Mouse (Mus musculus): ENCODE data around the gene Tm4sf5. TPM values are rescaled to one million over a fixed set of nuclear protein-coding genes. Genes with fewer than 3 reads are reported as not detected.

The Tm4sf5 gene
- polyA plus RNA-seq, 1 experiment from 2014 or later = 5.6 TPM

DNA sequence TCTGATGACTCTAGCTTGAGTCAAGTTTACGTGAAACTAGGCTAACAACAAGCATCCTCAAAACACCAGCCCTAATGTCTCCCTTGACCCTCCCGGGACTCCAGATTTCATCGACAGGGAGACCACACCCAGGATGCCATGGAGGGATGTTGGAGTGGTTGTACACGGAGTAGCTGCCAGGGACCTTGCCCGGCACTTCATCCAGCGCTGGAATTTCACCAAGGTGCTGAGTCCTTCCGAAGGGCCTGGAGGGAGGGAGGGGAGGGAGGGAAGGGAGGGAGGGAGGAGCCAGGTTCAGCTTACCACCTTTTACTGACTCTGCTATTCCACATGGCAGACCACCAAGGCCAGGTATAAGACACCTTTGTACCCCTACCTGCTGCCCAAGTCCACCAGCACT is 48.9 kb downstream of the Tm4sf5 start:
- Histone ChIP-seq H3K27ac (ENCODE audit: low read length) (no peak overlapping the region), H3K4me2 (ENCODE audit: low read depth, low read length) (no peak overlapping the region), H3K4me3 (ENCODE audit: low read length) (no peak overlapping the region), H3K9ac (ENCODE audit: low read length) (no peak overlapping the region), H3K9me3 (replicated peaks; ENCODE audit: control insufficient read depth, low read length) (no peaks in the 10 kb centered on the region), H3K27me3 (ENCODE audit: control insufficient read depth, insufficient read depth, low read length) (no peaks in the 10 kb centered on the region), H3K4me1 (ENCODE audit: control insufficient read depth, insufficient read depth, low read length) (no peaks in the 10 kb centered on the region), H3K36me3 (ENCODE audit: control insufficient read depth, insufficient read depth) (peaks cover 14% of the 10 kb centered on the region; the same call in 1 of the 2 replicates)
- 46% methylated on average over 6 of the region's 7 CpGs for WGBS
- no peak for ATAC-seq (replicated peaks; ENCODE audit: extremely low read depth, insufficient read depth, low FRiP score)

DNA sequence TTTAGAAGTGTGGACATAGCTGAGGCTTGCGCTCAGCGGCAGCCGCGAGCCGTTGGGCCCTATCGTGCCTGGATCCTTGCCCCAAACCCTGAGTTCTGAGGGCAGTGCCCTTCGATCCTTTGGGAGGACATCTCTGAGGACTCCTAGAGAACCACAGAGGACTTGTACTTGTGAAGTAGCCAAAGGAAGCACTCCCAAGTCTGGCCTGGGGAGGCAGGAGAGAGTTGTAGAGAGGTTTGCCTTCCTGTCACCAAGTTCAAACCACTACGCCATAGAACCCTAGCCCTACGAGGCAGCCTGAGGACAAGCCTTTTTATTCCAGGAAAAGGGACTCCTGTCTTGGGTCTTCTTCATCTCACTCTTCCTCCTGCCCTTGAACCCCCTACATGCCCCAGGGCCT is 52.5 kb downstream of the Tm4sf5 start:
- H3K4me2 ChIP-seq (ENCODE audit: low read depth, low read length) = no peak overlapping the region
- H3K27me3 ChIP-seq (ENCODE audit: control insufficient read depth, insufficient read depth, low read length) = no peaks in the 10 kb centered on the region
- no peak overlapping the region for H3K4me3 ChIP-seq (ENCODE audit: low read length)
- ATAC-seq (replicated peaks; ENCODE audit: extremely low read depth, insufficient read depth, low FRiP score) = no peak
- H3K27ac ChIP-seq (ENCODE audit: low read length) = no peak overlapping the region
- 88% methylated on average over 9 of the region's 9 CpGs for WGBS
- H3K36me3 ChIP-seq (ENCODE audit: control insufficient read depth, insufficient read depth) = peaks cover 14% of the 10 kb centered on the region; the same call in 1 of the 2 replicates
- H3K4me1 ChIP-seq (ENCODE audit: control insufficient read depth, insufficient read depth, low read length) = peaks cover 5% of the 10 kb centered on the region
- H3K9ac ChIP-seq (ENCODE audit: low read length) = no peak overlapping the region
- no peaks in the 10 kb centered on the region for H3K9me3 ChIP-seq (replicated peaks; ENCODE audit: control insufficient read depth, low read length)

Other genes with a start within 250 kb of the Tm4sf5 start
- 3.5 and 4.2 TPM in 2 replicates for gene Alox12, start 249.9 kb upstream of the Tm4sf5 start, polyA plus RNA-seq (2015; fragmentation: Nextera tagmentation; extraction: Ambion mirVana)
- gene Alox12e, start 182.6 kb upstream of the Tm4sf5 start, polyA plus RNA-seq (2015; fragmentation: Nextera tagmentation; extraction: Ambion mirVana) = 2.8 and 7.2 TPM in 2 replicates
- gene Alox15, start 153.2 kb upstream of the Tm4sf5 start, polyA plus RNA-seq (2015; fragmentation: Nextera tagmentation; extraction: Ambion mirVana) = 0.56 and 1.1 TPM in 2 replicates
- 22.1 and 22.5 TPM in 2 replicates for gene Pelp1, start 95.2 kb upstream of the Tm4sf5 start, polyA plus RNA-seq (2015; fragmentation: Nextera tagmentation; extraction: Ambion mirVana)
- 9.5 and 11.7 TPM in 2 replicates for gene Arrb2, start 72.6 kb upstream of the Tm4sf5 start, polyA plus RNA-seq (2015; fragmentation: Nextera tagmentation; extraction: Ambion mirVana)
- 25.2 and 27.8 TPM in 2 replicates for gene Med11, start 53.3 kb upstream of the Tm4sf5 start, polyA plus RNA-seq (2015; fragmentation: Nextera tagmentation; extraction: Ambion mirVana)
- gene Zmynd15, start 45.8 kb upstream of the Tm4sf5 start, polyA plus RNA-seq (2015; fragmentation: Nextera tagmentation; extraction: Ambion mirVana) = 1.5 and 1.7 TPM in 2 replicates
- 10.2 and 10.9 TPM in 2 replicates for gene Cxcl16, start 45.3 kb upstream of the Tm4sf5 start, polyA plus RNA-seq (2015; fragmentation: Nextera tagmentation; extraction: Ambion mirVana)
- gene Vmo1, start 9.4 kb downstream of the Tm4sf5 start, polyA plus RNA-seq (2015; fragmentation: Nextera tagmentation; extraction: Ambion mirVana) = 0.31 and 1.3 TPM in 2 replicates
- gene Gltpd2, start 14.0 kb downstream of the Tm4sf5 start, polyA plus RNA-seq (2015; fragmentation: Nextera tagmentation; extraction: Ambion mirVana) = 0.16 and 0.37 TPM in 2 replicates
- 607 and 623 TPM in 2 replicates for gene Psmb6, start 20.1 kb downstream of the Tm4sf5 start, polyA plus RNA-seq (2015; fragmentation: Nextera tagmentation; extraction: Ambion mirVana)
- gene Gm40193, start 27.7 kb downstream of the Tm4sf5 start, polyA plus RNA-seq (2015; fragmentation: Nextera tagmentation; extraction: Ambion mirVana) = not detected in 2 replicates
- gene Pld2, start 34.8 kb downstream of the Tm4sf5 start, polyA plus RNA-seq (2015; fragmentation: Nextera tagmentation; extraction: Ambion mirVana) = 9.1 and 12.0 TPM in 2 replicates
- gene Mink1, start 57.6 kb downstream of the Tm4sf5 start, polyA plus RNA-seq (2015; fragmentation: Nextera tagmentation; extraction: Ambion mirVana) = 9.8 and 10.3 TPM in 2 replicates
- not detected in 2 replicates for gene 4930544D05Rik, start 110.6 kb downstream of the Tm4sf5 start, polyA plus RNA-seq (2015; fragmentation: Nextera tagmentation; extraction: Ambion mirVana)
- not detected in 2 replicates for gene Chrne, start 114.0 kb downstream of the Tm4sf5 start, polyA plus RNA-seq (2015; fragmentation: Nextera tagmentation; extraction: Ambion mirVana)
- 0.34 and 0.38 TPM in 2 replicates for gene Gp1ba, start 133.9 kb downstream of the Tm4sf5 start, polyA plus RNA-seq (2015; fragmentation: Nextera tagmentation; extraction: Ambion mirVana)
- 80.3 and 80.9 TPM in 2 replicates for gene Rnf167, start 142.0 kb downstream of the Tm4sf5 start, polyA plus RNA-seq (2015; fragmentation: Nextera tagmentation; extraction: Ambion mirVana)
- 346 and 351 TPM in 2 replicates for gene Slc25a11, start 142.2 kb downstream of the Tm4sf5 start, polyA plus RNA-seq (2015; fragmentation: Nextera tagmentation; extraction: Ambion mirVana)
- 1,225 and 1,312 TPM in 2 replicates for gene Pfn1, start 149.4 kb downstream of the Tm4sf5 start, polyA plus RNA-seq (2015; fragmentation: Nextera tagmentation; extraction: Ambion mirVana)
- 578 and 593 TPM in 2 replicates for gene Eno3, start 152.0 kb downstream of the Tm4sf5 start, polyA plus RNA-seq (2015; fragmentation: Nextera tagmentation; extraction: Ambion mirVana)
- 186 and 191 TPM in 2 replicates for gene Spag7, start 164.2 kb downstream of the Tm4sf5 start, polyA plus RNA-seq (2015; fragmentation: Nextera tagmentation; extraction: Ambion mirVana)
- 15.0 and 15.6 TPM in 2 replicates for gene Camta2, start 182.9 kb downstream of the Tm4sf5 start, polyA plus RNA-seq (2015; fragmentation: Nextera tagmentation; extraction: Ambion mirVana)
- gene Inca1, start 194.9 kb downstream of the Tm4sf5 start, polyA plus RNA-seq (2015; fragmentation: Nextera tagmentation; extraction: Ambion mirVana) = 1.2 and 1.4 TPM in 2 replicates
- gene Kif1c, start 195.3 kb downstream of the Tm4sf5 start, polyA plus RNA-seq (2015; fragmentation: Nextera tagmentation; extraction: Ambion mirVana) = 5.1 and 5.2 TPM in 2 replicates